Mouse (Mus musculus) embryonic stem cell, embryonic (primary cell): ENCODE measurements at regions not wholly inside any gene's neighbourhood (a gene's known extent, or its start where the extent isn't known, plus 50 kb on each side); places are given as distances from the start of the nearest gene placed in this dataset.

Experiments
- CTCF ChIA-PET, 4 experiments: fragments of 300-600 bp in 2 of 4; fragments of 350-600 bp in 2 of 4; sonication (Branson Sonifier 250); formaldehyde crosslinking; loops; one replicate each; lab custom pipeline; 2022; ENCODE audit warnings: inconsistent platforms in 2 of 4; lab: Charles Lee
- POLR2A ChIA-PET, 4 experiments: fragments of 300-600 bp in 2 of 4; fragments of 350-600 bp in 2 of 4; sonication (Branson Sonifier 250); formaldehyde crosslinking; loops; one replicate each; lab custom pipeline; 2022; ENCODE audit warnings: antibody characterized with exemption in 4 of 4, inconsistent platforms in 1 of 4; lab: Charles Lee

- CTCF ChIA-PET, result no interaction called here
- POLR2A ChIA-PET, result no interaction called here
Observed at GRCm38 (mm10) chr3:71274287-71275204, 1267.1 kb downstream of the Otol1 start.

GRCm38 (mm10) chr3:71296541-71296940 lies 1289.1 kb downstream of the Otol1 start:
- CTCF ChIA-PET, result interaction anchor here in 1 of 4 experiments (0.5 kb wide), 1 partner anchor 8 kb away, joined by 3 read pairs; no protein-coding TSS in a partner anchor
- POLR2A ChIA-PET, result no interaction called here
